Mouse (Mus musculus) Muller cell, postnatal 12 days (primary cell): Measurements from ENCODE around the gene Gcc1.

Experiments
- DNase-seq: peaks from one replicate; pipeline ENCODE4 v3.0.0-alpha.2; 2015; ENCODE audit errors: inconsistent ontology term

Gcc1 gene

DNA sequence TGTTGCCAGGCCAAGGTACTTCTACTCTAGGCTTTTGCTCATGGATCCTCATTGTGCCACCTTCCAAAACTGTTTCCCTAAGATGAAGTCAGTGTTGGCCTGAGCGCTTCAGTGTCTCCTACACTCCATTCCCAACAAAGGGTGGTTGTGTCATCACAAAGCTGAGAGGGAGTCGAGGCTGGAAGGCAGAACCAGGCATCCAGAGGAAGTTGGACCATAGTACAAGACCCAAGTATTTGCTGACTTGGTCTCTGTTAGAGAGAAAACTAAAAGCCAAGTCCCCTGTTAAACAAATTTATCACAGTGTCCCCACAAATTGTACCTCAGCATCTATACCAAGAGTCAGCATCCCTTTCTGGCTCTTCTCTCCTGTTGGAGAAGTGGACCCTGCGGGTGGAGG, at the start of gene Gcc1:
Gcc1 (minus strand) TSS at position 101 of the 400 bp plus-strand sequence.
- no peak for DNase-seq

DNA sequence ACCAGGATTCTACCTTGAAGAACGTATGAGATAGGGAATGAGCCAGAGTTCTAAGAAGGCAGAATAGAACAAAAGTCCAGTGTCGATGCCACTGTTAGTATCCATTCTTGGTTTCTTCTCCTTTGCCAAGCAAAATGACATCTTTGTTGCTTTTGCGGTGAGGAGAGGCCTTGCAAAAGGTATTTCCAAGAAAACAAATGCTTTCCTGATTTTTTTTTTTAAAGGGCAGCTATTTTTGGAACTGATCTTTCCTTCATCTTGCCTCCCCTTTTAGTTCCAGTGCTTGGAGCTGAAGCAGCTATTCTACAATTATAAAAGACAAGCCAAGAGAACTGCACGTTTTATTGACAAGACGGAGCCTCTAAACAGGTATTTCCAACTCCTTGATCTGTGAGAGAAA, 46.6 kb upstream of the Gcc1 start, which contains the start of gene Snd1:
Snd1 (plus strand) TSS at position 301 of the 400 bp plus-strand sequence.
- no peak for DNase-seq

DNA sequence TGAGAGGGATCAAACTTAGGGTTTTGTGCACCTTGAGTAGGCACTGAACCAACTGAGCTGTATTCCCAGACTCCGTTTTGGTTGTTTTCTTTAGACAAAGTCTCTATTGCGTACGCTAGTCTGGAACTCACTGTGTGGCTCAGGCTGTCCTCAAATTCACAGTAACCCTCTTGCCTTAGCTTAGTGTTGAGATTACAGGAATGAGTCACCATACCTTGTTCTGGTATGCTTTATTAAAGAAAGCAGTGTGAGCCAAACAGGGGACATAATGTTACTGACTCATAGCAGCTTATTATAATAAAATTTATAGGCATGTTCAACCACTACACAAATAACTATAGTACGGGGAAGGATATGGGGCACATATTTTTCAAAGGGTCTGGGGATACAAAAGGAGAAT, 46.0 kb upstream of the Gcc1 start:
- no peak for DNase-seq

DNA sequence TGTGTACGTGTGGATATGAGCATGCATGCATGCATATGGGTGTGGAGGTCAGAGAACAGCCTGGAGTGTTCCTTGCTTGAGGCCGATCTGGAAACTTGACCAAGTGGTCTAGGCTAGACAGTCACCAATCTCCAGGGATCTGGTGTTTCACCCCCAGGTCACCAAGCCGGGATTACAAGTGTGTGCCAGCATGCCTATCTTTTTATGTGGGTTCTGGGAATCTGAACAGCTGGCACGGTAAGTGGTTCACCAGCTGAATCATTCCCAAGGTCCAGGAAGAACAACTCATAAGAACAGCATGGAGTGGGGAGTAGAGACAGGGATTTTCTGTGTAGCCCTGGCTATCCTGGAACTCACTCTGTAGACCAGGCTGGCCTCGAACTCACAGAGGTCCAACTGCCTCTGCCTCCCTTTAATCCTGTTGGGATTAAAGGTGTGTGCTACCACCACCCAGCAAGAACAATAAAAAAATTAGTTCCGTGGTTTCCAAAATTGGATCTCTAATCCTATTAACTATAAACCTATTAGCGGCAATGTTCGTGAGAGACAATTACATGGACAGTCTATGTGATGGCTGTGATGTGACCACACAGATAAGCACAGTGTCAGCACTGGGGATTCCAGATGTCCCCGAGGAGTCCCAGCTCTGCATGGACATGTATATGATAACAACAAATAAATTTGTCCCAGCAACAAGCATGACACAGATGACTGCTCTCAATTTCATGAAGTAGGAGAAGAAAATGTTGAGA, 43.3 kb upstream of the Gcc1 start:
- no peak for DNase-seq

DNA sequence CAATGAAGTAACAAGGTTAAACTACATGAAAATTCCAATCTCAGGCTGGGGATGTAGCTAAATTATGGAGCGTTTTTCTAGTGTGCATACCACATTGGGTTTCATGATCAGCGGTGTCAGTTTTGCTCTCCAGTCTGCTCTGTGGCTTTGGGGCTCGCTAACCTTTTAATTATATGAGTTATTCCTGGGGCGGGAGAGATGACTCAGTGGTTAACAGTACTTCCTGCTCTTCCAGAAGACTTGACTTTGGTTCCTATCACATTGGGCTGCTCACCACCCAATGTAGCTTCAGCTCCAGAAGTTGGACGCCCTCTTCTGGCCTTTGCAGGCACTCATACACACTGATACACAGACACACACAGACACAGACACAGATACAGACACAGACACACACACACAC, 42.4 kb upstream of the Gcc1 start:
- no peak for DNase-seq

DNA sequence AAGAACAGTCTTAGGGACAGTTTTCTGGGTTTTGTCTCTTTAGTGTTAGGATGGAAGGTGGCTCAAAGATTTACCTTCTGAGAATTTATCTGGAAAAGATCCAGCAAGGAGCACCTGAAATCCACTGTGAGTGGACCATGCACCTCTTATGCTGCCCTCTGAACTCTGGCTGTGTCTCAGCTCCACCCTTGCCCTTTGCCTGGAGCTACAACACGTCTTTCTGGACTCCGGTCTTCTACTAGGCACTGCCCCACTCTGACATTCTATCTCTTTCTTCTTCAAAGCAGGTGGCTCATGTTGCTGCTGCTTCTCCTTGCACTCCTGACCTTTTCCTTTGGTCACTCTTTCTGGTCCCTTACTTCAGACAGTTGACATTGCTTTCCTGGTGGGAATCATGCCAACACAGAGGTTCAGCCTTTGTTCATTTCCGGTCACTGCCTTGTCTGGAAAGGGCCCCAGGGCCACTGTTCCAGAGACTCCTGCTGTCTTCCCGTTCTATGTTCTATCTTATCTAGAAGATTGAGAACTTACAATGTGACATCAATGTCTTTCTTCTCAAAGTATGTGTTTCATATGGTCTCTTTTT, 41.9 kb upstream of the Gcc1 start:
- DNase-seq: no peak

DNA sequence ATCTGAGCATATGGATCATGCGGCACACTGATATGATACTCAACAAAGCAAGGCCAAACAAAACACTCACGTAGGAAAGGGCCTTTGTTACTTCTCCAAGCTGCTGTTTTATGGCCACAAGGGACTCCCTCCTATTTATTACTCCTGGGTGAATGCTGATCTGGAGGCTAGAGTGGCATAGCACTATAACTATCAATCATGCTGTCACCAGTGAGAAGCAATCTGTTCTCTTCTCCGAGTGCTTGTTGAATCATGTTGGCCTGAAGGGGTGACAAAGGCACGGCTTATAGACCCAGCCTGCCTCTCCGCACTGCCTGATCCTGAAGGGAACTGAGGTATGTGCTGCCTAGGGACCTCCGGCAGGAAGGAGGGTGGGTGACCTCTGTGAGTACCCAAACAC, 36.4 kb upstream of the Gcc1 start:
- DNase-seq: no peak

DNA sequence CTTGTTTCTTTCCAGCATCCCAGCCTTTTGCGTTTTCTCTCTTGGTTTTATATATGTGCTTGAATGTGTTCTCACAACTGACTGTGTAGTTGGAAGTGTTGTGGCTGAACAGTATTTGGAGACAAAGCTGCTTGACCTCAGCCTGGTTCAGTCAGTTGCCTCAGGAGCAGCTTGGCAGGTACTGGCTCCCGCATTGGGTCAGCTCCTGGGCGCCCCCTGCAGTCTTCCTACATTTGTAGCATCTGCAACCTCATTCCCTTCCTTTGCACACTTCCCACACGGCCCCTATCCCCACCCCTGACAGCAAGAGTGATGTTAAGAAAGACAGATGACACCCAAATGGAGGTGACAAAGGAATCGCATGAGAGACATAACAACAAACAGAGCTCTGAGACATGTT, 32.3 kb upstream of the Gcc1 start:
- DNase-seq: no peak

DNA sequence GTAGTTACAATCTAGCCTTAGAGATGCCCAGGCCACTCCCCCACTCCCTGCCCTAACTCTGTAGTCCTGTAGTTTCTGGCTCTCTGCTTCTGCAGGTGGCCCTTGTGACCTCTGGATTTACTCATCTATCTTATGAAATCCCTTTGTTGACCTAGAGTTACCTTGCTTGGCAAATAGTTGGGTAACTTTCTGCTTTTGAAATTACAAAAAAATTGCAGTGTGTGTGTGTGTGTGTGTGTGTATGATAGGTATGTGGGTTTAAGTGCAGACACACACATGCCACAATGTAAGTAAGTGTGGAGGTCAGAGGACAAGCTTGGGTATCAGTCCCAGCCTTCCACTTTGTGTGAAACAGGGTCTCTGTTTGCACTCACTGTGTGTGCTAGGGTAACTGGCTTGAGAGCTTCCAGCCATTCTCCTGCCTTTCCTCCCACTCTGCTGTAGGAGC, 31.1 kb upstream of the Gcc1 start:
- no peak for DNase-seq

DNA sequence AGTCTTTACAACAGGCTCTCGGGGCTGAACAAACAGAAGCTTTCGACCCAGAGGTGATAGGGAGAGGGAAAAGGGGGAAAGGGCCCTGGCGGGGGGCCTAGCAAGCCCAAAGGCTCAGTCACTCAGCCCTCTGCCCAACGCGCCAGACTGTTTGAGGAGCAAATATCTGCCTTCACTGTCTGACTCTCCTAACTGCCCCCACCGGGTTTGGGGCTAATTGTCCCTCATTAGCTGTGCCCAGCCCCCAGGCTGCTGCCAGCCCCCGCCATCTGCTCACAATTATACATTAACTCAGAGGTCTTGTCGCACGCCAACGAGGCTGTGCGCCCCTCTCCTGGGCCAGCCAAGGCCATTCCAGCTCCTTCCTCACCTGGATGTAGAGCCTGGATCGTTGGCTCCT, 22.8 kb upstream of the Gcc1 start:
- no peak for DNase-seq

DNA sequence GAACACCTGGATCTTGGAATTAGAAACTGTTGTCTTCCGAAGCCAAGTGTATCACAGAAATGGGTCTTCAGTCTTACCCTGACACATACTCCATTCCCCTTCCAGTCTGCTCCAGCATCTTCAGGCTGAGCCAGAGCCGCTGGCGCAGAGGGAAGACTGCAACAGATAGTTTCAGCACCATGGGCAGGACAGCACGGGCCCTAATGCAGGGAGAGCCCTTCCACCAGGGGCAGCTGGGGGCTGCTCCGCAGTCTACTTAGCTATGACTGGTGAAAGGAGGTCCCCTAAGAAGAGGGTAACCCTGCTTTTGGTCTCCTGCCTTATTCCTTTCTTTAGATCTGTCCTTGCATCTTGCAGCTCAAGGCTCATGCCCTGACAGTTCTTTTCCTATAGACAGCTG, 22.3 kb upstream of the Gcc1 start:
- no peak for DNase-seq

DNA sequence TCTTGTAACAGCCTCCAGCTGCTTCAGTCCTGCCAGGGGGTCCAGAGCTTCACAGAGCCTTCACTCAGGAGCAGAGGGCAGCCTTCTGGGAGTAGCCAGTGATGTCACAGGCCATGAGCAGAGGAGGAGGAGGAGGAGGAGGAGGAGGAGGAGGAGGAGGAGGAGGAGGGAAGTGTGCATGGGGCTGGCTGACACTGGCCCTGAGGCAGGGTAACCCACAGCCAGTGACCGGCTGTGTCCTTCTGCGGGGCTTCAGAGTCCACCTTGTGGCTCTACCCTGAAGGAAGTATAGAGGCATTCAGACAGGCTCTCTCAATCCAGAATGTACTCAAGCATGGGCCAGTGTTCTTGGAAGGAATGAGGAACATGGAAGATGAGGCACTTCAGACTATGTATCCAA, 21.1 kb upstream of the Gcc1 start, which contains the start of gene Pax4:
Pax4 (minus strand) TSS at position 101 of the 400 bp plus-strand sequence.
- DNase-seq: no peak

DNA sequence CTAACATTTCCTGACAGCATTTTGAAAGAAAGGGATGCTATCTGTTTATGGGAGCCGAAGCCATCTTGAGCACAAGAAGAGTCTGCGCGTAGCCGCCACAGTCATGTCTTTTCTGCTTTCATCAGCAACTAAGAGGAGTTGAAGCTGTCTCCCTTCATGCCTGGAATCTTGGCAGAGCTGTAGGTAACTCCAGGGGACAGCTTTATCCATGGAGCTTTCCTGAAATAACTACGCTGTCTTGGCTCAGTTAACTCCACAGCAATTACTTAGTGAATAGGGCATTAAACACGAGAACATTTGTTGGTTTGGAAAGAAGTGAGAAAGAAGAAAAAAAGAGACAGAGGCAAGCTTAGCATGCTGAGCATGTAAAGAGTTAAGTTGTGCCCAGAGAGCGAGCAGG, 19.7 kb upstream of the Gcc1 start:
- no peak for DNase-seq

DNA sequence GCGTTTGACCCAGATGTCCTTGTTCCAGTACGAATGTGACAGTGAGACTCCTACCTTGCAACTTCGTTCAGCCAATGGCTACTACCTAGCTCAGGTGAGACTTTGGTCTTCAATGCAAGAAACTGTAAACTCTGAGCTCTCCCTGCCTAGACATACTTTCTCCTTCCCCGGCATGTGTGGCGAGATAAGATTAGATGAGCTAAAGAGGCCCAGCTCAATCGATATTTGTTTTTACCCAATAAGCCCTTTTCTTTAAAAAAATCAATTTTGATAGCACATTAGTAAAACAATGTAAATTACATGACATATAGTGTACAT, 3.3 kb upstream of the Gcc1 start:
- no peak for DNase-seq

DNA sequence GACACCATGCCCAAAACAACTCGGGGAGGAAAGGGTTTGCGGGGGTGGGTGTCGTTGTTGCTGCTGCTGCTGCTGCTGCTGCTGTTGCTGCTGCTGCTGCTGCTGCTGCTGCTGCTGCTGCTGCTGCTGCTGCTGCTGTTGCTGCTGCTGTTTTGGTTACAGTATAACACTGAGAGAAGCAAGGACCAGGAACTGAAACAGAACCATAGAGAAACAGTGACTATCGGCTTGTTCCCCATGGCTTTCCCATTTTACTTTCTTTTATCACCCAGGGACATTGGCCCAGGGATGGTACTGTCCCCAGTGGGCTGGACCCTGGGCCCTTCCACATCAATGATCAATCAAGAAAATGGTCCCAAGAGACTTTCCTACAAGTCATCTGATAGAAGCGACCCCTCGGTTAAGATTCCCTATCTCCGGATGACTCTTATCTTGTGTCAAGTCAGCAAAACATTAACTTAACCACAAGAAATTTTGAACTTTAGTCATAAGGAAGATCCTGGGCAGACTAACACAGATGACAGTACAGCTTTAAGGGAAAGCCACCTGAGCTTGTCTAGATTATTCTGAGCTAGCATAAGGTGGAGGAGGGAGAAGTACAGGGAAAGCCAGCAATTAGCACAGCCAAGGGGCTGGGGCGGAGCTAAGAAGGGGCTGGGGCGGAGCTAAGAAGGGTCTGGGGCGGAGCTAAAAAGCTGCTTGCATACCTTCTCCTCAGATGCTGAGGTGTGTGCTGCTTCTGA, 2.8 kb upstream of the Gcc1 start:
- DNase-seq: no peak

DNA sequence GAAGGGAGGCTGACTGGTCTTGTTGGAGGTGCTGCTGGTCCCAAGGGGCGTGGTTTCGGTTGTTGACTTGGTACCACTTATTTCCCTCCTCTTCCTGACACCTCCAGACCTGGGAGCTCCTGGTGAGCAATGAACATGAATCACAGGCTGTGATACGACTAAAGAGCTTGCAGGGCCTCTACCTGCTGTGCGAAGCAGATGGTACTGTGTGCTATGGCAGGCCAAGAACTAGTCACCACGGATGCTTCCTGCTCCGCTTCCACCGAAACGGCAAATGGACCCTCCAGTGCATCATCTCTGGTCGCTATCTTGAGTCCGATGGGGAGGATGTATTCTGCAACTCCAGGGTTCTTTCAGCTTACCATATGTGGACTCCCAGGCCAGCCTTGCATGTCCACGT, 1.7 kb upstream of the Gcc1 start:
- no peak for DNase-seq

DNA sequence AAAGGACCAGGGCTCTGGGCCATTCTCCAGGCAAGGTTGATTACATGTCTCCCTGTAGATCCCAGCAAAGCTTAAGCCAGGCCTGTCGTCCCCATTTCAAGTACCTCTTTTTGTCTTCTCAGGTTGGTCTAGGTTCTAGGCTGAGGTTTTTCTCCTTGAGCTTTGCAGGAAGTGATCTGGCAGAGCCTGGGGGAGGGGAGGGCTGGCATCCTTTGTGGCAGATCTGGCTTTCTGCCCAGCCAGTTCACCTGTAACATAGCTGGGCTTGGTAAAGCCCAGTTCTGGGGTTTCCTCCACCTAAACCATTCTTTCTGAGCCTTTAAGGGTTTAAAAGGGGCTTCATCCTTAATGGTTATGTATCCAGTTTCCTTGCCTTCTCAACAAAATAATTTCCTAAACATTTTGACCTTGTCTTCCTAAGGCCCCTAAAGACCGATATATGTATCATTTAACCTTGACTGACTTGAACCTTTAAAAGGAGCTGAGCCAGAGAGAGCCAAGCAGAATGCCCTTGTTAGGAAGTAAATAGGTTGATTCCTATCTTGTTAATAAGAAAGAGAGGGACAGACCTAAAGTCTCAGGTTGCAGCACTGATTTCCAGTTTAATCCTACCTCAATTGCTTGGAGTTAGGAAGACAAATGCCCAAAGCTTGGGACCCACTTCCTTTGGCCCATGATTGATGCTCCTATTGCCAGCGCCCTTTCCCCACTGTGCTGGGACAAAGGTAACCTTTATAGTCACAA, 922 bp downstream of the Gcc1 start, which contains the start of gene Fscn3:
Fscn3 (plus strand) TSS at position 694 of the 744 bp plus-strand sequence.
- no peak for DNase-seq

DNA sequence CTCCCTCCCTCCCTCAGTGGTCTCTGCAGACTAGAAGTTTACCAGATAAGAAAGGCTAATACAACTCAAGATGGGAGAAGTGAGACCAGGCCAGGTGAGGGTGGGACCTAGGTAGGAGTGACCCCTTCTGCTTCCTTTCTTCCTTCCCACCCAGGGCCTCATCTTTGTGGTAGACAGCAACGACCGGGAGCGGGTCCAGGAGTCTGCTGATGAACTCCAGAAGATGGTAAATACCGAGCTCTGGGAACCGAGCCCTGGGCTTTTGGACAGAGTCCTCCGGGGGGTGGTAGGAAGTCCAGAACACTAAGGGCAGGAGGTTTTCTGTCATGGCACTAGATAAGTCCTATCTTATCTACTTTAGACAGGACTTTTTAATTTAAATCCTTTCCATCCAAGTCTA, 3.2 kb downstream of the Gcc1 start:
- no peak for DNase-seq

DNA sequence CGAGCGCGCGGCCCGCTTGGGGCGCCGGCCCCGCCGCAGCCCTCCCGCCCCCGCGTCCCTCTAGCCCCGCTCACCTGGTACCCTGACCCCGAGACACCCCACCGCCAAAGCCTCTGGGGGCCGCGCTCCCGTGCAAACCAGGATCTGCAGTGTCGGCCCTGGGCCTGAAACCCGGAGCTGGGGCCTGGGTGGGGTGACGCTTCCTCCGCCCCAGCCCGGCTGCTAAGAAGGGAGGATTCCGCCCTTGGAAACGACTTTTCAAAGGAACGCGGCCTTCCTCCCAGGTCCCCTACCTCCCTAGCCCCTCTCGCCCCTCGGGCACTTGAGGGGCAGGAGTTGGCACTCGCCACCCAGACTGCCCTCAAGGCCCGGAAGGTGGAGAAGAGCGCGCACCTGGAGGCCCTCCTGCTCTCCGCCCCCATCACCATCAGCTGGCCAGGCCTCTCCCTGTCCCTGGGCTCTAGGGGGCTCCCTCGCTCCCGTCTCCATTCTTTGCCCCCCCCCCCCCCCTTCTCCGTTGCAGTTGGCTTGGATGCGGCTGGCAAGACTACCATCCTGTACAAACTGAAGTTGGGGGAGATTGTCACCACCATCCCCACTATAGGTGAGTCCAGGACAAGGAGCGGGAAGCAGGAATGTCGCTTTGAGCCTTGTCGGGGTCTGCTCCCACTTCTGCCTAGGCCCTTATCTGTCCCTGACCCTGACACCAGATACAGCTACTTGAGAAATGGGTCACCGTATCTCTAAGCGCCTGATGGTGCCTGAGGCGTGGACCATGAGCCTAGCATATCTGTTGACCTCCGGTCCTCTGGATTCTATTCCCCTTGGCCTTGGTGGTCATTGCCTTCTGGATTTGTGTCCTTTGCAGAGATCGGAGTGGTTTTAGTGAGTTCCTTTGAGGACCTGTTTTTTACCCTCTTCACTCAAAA, 4.2 kb downstream of the Gcc1 start:
- DNase-seq: peak; percentile 70

DNA sequence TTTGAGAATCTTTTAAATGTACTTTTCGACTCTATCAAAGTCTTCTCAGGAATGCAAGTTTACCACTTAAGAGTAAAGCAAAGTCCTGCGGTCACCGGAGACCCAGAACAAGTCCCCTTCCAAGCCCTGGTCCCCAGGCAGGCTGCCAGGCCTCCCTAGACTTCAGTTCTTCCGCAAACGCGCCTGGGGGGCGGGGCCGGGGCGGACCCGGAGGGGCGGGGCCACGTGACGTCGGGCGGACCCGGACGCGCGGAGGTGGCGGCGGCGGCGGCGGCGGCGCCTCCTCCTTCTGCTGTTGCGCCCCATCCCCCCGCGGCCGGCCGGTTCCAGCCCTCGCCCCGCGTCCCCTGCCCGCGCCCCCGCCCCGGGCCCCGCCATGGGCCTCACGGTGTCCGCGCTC, 4.9 kb downstream of the Gcc1 start, which contains the start of gene Arf5:
Arf5 (plus strand) TSS at position 248 of the 400 bp plus-strand sequence.
- peak; percentile 94 for DNase-seq
